Mouse (Mus musculus): Measurements from ENCODE around the gene Kcnrg. TPM values are rescaled to one million over a fixed set of nuclear protein-coding genes. Genes with fewer than 3 reads are reported as not detected.
"Not testable (repeated sequence)": the region's sequence is repeated elsewhere in the genome, so short reads cannot be mapped to it uniquely, and the experiment has no call there.

Kcnrg gene
- total RNA-seq (2014; rRNA removed) (4.1 and 4.4 TPM in 2 replicates), polyA plus RNA-seq (2015; fragmentation: Nextera tagmentation; extraction: Ambion mirVana) (1.6 and 2.6 TPM in 2 replicates)

- H3K27ac ChIP-seq (ENCODE audit: low read depth, low read length) = no peak within 1 kb of the TSS
- no peaks in the 10 kb centered on the region for H3K27me3 ChIP-seq (ENCODE audit: insufficient read depth, low read length)
- 94% methylated on average over 3 of the region's 3 CpGs for WGBS
- H3K4me2 ChIP-seq (ENCODE audit: low read depth) = no peak within 1 kb of the TSS
- ATAC-seq = no peak
- no peaks in the 10 kb centered on the region for H3K9me3 ChIP-seq (ENCODE audit: low read length)
- no peak within 1 kb of the TSS for H3K4me3 ChIP-seq (ENCODE audit: low read depth, low read length)
- no peak for TF ChIP-seq CTCF (IDR thresholded peaks at IDR 0.05; ENCODE audit: low read depth)
- no peak for DNase-seq
- H3K36me3 ChIP-seq (ENCODE audit: insufficient read depth) = peaks cover 37% of the 10 kb centered on the region
- H3K4me1 ChIP-seq (ENCODE audit: insufficient read depth) = no peaks in the 10 kb centered on the region
- no peak within 1 kb of the TSS for H3K9ac ChIP-seq
Observed at GRCm38 (mm10) chr14:61607157-61607556, at the start of gene Kcnrg. Kcnrg (plus strand) TSS chr14:61607457.

GRCm38 (mm10) chr14:61558901-61559300 is 48.4 kb upstream of the Kcnrg start:
- DNase-seq (no peak), ATAC-seq (no peak)
- Histone ChIP-seq H3K9ac (no peak overlapping the region), H3K27ac (ENCODE audit: low read depth, low read length) (no peak overlapping the region), H3K27me3 (ENCODE audit: insufficient read depth, low read length) (no peaks in the 10 kb centered on the region), H3K4me1 (ENCODE audit: insufficient read depth) (peaks cover 3% of the 10 kb centered on the region; the same call in 1 of the 2 replicates), H3K4me3 (ENCODE audit: low read depth, low read length) (no peak overlapping the region), H3K9me3 (ENCODE audit: low read length) (no peaks in the 10 kb centered on the region), H3K36me3 (ENCODE audit: insufficient read depth) (no peaks in the 10 kb centered on the region), H3K4me2 (ENCODE audit: low read depth) (no peak overlapping the region)
- WGBS = 91% methylated on average over 6 of the region's 6 CpGs
- no peak for TF ChIP-seq CTCF (IDR thresholded peaks at IDR 0.05; ENCODE audit: low read depth)

GRCm38 (mm10) chr14:61559856-61560255 is 47.4 kb upstream of the Kcnrg start:
- no peaks in the 10 kb centered on the region for H3K27me3 ChIP-seq (ENCODE audit: insufficient read depth, low read length)
- 80% methylated on average over 3 of the region's 3 CpGs for WGBS
- H3K9ac ChIP-seq = no peak overlapping the region
- no peaks in the 10 kb centered on the region for H3K4me1 ChIP-seq (ENCODE audit: insufficient read depth)
- no peaks in the 10 kb centered on the region for H3K9me3 ChIP-seq (ENCODE audit: low read length)
- H3K27ac ChIP-seq (ENCODE audit: low read depth, low read length) = no peak overlapping the region
- H3K4me2 ChIP-seq (ENCODE audit: low read depth) = no peak overlapping the region
- no peaks in the 10 kb centered on the region for H3K36me3 ChIP-seq (ENCODE audit: insufficient read depth)
- ATAC-seq (no peak), DNase-seq (no peak)
- H3K4me3 ChIP-seq (ENCODE audit: low read depth, low read length) = no peak overlapping the region
- TF ChIP-seq CTCF (IDR thresholded peaks at IDR 0.05; ENCODE audit: low read depth) = no peak

DNA sequence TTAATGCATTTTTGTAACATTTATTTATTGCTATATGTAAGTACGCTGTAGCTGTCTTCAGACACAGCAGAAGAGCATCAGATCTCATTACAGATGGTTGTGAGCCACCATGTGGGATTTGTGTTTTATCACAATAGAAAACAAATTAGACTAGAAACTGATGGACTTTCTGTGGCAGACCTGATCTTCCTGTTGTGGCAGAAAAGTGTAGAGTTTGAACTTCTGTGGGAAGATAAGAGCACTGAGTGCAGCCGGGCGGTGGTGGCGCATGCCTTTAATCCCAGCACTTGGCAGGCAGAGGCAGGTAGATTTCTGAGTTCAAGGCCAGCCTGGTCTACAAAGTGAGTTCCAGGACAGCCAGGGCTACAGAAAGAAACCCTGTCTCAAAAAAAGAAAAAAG is 41.0 kb upstream of the Kcnrg start:
- not testable (repeated sequence) for H3K4me1 ChIP-seq (ENCODE audit: insufficient read depth); H3K36me3 ChIP-seq (ENCODE audit: insufficient read depth); ATAC-seq; H3K4me3 ChIP-seq (ENCODE audit: low read depth, low read length); H3K9me3 ChIP-seq (ENCODE audit: low read length); DNase-seq; H3K9ac ChIP-seq; H3K27ac ChIP-seq (ENCODE audit: low read depth, low read length); H3K27me3 ChIP-seq (ENCODE audit: insufficient read depth, low read length); H3K4me2 ChIP-seq (ENCODE audit: low read depth)
- 95% methylated on average over 4 of the region's 4 CpGs for WGBS

DNA sequence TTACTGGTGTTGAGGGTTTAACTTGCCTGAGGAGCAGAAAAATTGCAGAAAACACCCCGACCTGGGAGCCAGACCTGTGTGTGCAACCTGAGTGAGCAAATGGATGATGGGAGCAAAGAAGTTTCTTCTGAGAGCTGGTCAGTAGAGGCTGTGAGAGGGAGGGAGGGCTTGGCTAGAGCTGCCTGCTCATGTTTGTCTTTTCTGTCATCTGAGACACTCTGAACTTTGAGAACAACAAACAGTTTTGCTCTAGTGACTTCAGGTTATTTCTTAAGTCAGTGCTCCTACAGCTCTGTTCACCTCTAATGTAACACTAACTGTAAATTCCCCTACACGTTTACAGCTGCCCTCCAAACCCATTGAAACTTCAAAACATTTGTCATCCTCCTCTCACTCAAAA is 37.9 kb upstream of the Kcnrg start:
- ATAC-seq = no peak
- Histone ChIP-seq H3K9ac (no peak overlapping the region), H3K4me1 (ENCODE audit: insufficient read depth) (no peaks in the 10 kb centered on the region), H3K27ac (ENCODE audit: low read depth, low read length) (no peak overlapping the region), H3K27me3 (ENCODE audit: insufficient read depth, low read length) (no peaks in the 10 kb centered on the region), H3K36me3 (ENCODE audit: insufficient read depth) (no peaks in the 10 kb centered on the region), H3K9me3 (ENCODE audit: low read length) (no peaks in the 10 kb centered on the region), H3K4me2 (ENCODE audit: low read depth) (no peak overlapping the region), H3K4me3 (ENCODE audit: low read depth, low read length) (no peak overlapping the region)
- TF ChIP-seq CTCF (IDR thresholded peaks at IDR 0.05; ENCODE audit: low read depth) = no peak
- no peak for DNase-seq
- 70% methylated on average over 2 of the region's 2 CpGs for WGBS

DNA sequence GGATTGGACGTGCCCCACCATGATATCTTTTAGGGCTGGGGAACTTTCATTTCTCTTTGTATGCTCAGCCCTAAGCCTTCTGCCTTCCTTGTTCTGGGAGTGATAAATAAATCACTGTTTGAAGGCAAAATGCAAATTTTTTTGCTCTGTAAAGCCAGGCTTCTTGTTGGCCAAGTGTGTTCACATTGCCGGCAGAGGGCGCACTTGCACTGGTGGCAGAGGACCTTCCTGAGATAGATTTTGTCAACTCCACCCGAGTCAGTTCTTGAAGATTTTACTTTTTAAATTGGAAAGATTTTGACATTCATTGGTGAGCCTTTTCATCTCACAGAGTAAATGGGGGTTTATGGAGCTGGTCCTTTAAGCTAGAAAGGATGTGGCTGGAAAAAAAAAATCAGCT is 35.9 kb upstream of the Kcnrg start:
- WGBS = 9% methylated on average over 4 of the region's 4 CpGs
- Histone ChIP-seq H3K4me3 (ENCODE audit: low read depth, low read length) (no peak overlapping the region), H3K36me3 (ENCODE audit: insufficient read depth) (no peaks in the 10 kb centered on the region), H3K27me3 (ENCODE audit: insufficient read depth, low read length) (no peaks in the 10 kb centered on the region), H3K9me3 (ENCODE audit: low read length) (no peaks in the 10 kb centered on the region), H3K4me1 (ENCODE audit: insufficient read depth) (no peaks in the 10 kb centered on the region), H3K9ac (no peak overlapping the region), H3K4me2 (ENCODE audit: low read depth) (no peak overlapping the region), H3K27ac (ENCODE audit: low read depth, low read length) (no peak overlapping the region)
- TF ChIP-seq CTCF (IDR thresholded peaks at IDR 0.05; ENCODE audit: low read depth) = peak; percentile 84
- peak; percentile 84 for DNase-seq
- no peak for ATAC-seq

GRCm38 (mm10) chr14:61572131-61572530 is 35.1 kb upstream of the Kcnrg start:
- no peak for TF ChIP-seq CTCF (IDR thresholded peaks at IDR 0.05; ENCODE audit: low read depth)
- Histone ChIP-seq H3K9me3 (ENCODE audit: low read length) (no peaks in the 10 kb centered on the region), H3K4me1 (ENCODE audit: insufficient read depth) (no peaks in the 10 kb centered on the region), H3K4me3 (ENCODE audit: low read depth, low read length) (no peak overlapping the region), H3K9ac (no peak overlapping the region), H3K27me3 (ENCODE audit: insufficient read depth, low read length) (no peaks in the 10 kb centered on the region), H3K4me2 (ENCODE audit: low read depth) (no peak overlapping the region), H3K27ac (ENCODE audit: low read depth, low read length) (no peak overlapping the region), H3K36me3 (ENCODE audit: insufficient read depth) (no peaks in the 10 kb centered on the region)
- DNase-seq (no peak), ATAC-seq (no peak)
- 71% methylated on average over 2 of the region's 2 CpGs for WGBS

- Histone ChIP-seq H3K4me1 (ENCODE audit: insufficient read depth) (no peaks in the 10 kb centered on the region), H3K27ac (ENCODE audit: low read depth, low read length) (no peak overlapping the region), H3K27me3 (ENCODE audit: insufficient read depth, low read length) (no peaks in the 10 kb centered on the region), H3K9ac (no peak overlapping the region), H3K4me2 (ENCODE audit: low read depth) (no peak overlapping the region), H3K9me3 (ENCODE audit: low read length) (no peaks in the 10 kb centered on the region), H3K4me3 (ENCODE audit: low read depth, low read length) (no peak overlapping the region), H3K36me3 (ENCODE audit: insufficient read depth) (no peaks in the 10 kb centered on the region)
- DNase-seq = no peak
- TF ChIP-seq CTCF (IDR thresholded peaks at IDR 0.05; ENCODE audit: low read depth) = no peak
- no peak for ATAC-seq
- 85% methylated on average over 10 of the region's 10 CpGs for WGBS
Observed at GRCm38 (mm10) chr14:61575066-61575465, 32.2 kb upstream of the Kcnrg start.

All from forebrain, postnatal 0 days (tissue).